Mouse (Mus musculus) forebrain, embryonic 16.5 days (tissue): ENCODE measurements around the gene Kcnq5. TPM values are rescaled to one million over a fixed set of nuclear protein-coding genes. Genes with fewer than 3 reads are reported as not detected.

ENCODE experiments used
- ATAC-seq: fragments of 200-750 bp; cut with Nextera tagmentation; 2 replicates; pipeline ENCODE4 v1.8.0; 2017; ENCODE audit warnings: mild to moderate bottlenecking, moderate library complexity
- H3K27ac ChIP-seq: fragments of 300-500 bp; sonication (generic); 2 replicates; pipeline ENCODE4 v1.5.1; 2014; ENCODE audit warnings: low read length, control low read depth
- H3K27me3 ChIP-seq: fragments of 300-500 bp; sonication (generic); replicated peaks from 2 replicates; pipeline ENCODE4 v1.6.1; 2014; ENCODE audit warnings: low read length; ENCODE audit not compliant: control insufficient read depth, insufficient read depth
- H3K36me3 ChIP-seq: fragments of 300-500 bp; sonication (generic); 2 replicates; pipeline ENCODE4 v1.6.1; 2014; ENCODE audit not compliant: control insufficient read depth, insufficient read depth
- H3K4me1 ChIP-seq: fragments of 300-500 bp; sonication (generic); replicated peaks from 2 replicates; pipeline ENCODE4 v1.6.1; 2014; ENCODE audit warnings: low read length; ENCODE audit not compliant: control insufficient read depth, insufficient read depth
- H3K4me2 ChIP-seq: fragments of 300-500 bp; sonication (generic); 2 replicates; pipeline ENCODE4 v1.6.1; 2014; ENCODE audit warnings: mild to moderate bottlenecking, low read length, control low read depth
- H3K4me3 ChIP-seq: fragments of 300-500 bp; sonication (generic); replicated peaks from 2 replicates; pipeline ENCODE4 v1.5.1; 2014; ENCODE audit warnings: mild to moderate bottlenecking, low read length, control low read depth
- H3K9ac ChIP-seq: fragments of 300-500 bp; sonication (generic); replicated peaks from 2 replicates; pipeline ENCODE4 v1.6.1; 2014; ENCODE audit warnings: low read depth, low read length, control low read depth
- H3K9me3 ChIP-seq: fragments of 300-500 bp; sonication (generic); 2 replicates; pipeline ENCODE4 v1.6.1; 2016; ENCODE audit warnings: low read length; ENCODE audit not compliant: control insufficient read depth
- WGBS: fragments of 180-500 bp; shearing (Covaris S2); extraction: QIAGEN DNeasy Blood & Tissue Kit; methylation state at CpG from one replicate; pipeline ENCODE4 v1.1.7; 2014; 5-methylcytosine and 5-hydroxymethylcytosine counted together
- polyA plus RNA-seq: library from polyadenylated mRNA; unstranded; fragments of >200 nt; fragmentation: Nextera tagmentation; extraction: Ambion mirVana; gene quantifications from 2 replicates; pipeline ENCODE4 v1.2.1, GENCODE M21; 2015

Kcnq5 gene
- polyA plus RNA-seq, 1 experiment from 2014 or later, result 3.8 TPM

GRCm38 (mm10) chr1:21448227-21448626, 513.5 kb downstream of the Kcnq5 start:
- Histone ChIP-seq H3K27ac (no peak overlapping the region), H3K4me1 (no peaks in the 10 kb centered on the region), H3K27me3 (no peaks in the 10 kb centered on the region), H3K4me2 (no peak overlapping the region), H3K9me3 (no peaks in the 10 kb centered on the region), H3K9ac (no peak overlapping the region), H3K4me3 (no peak overlapping the region), H3K36me3 (no peaks in the 10 kb centered on the region)
- WGBS, result 82% methylated on average over 2 of the region's 2 CpGs
- no peak for ATAC-seq

DNA sequence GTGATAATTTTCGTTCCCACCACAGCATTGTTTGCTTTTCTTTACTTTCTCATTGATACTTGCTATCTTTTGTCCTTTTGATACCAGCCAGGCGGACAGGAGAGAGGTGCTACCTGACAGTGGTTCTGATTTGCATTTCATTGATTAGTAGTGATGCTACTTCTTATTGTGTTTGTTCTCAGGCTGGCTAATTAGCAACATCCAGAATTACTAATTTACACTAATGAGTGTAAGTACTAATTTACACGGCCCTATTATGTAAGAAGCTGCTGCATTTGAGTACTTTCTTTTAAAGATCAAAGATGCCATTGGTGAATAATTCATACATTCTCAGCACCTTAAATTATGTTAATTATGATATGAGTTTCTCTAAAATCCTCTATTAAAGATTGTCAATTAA, 525.0 kb downstream of the Kcnq5 start:
- Histone ChIP-seq H3K27ac (no peak overlapping the region), H3K9ac (no peak overlapping the region), H3K9me3 (no peaks in the 10 kb centered on the region), H3K4me2 (no peak overlapping the region), H3K4me3 (no peak overlapping the region), H3K4me1 (no peaks in the 10 kb centered on the region), H3K27me3 (no peaks in the 10 kb centered on the region), H3K36me3 (no peaks in the 10 kb centered on the region)
- 23% methylated on average over 3 of the region's 3 CpGs for WGBS
- ATAC-seq, result peak; percentile 40; the same call in 1 of the 2 replicates

GRCm38 (mm10) chr1:21434853-21435252, 526.9 kb downstream of the Kcnq5 start:
- H3K4me2 ChIP-seq, result no peak overlapping the region
- no peaks in the 10 kb centered on the region for H3K4me1 ChIP-seq
- no peaks in the 10 kb centered on the region for H3K27me3 ChIP-seq
- no peak overlapping the region for H3K9ac ChIP-seq
- H3K27ac ChIP-seq, result no peak overlapping the region
- WGBS, result 32% methylated on average over 3 of the region's 3 CpGs
- H3K4me3 ChIP-seq, result no peak overlapping the region
- no peaks in the 10 kb centered on the region for H3K9me3 ChIP-seq
- H3K36me3 ChIP-seq, result no peaks in the 10 kb centered on the region
- ATAC-seq, result peak; percentile 79

DNA sequence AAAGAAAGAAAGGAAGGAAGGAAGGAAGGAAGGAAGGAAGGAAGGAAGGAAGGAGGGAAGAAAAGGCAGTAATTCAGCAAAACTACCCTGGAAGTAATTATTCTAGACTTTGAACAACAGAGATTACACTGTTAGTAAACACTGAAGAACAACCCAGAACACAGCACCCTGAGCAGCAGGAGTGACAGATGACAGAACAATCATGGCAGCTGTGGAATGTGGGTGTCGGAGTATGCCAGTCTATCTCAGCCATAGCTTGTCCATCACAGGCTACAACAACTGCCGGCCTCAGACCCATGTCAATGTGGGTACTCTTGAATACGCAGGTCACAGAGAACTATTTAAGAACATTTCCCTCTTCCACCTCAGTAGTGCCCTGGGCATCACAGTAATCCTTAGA, 530.1 kb downstream of the Kcnq5 start:
- no peak overlapping the region for H3K27ac ChIP-seq
- no peaks in the 10 kb centered on the region for H3K27me3 ChIP-seq
- H3K9ac ChIP-seq, result no peak overlapping the region
- WGBS, result 84% methylated on average over 3 of the region's 3 CpGs
- H3K36me3 ChIP-seq, result no peaks in the 10 kb centered on the region
- no peaks in the 10 kb centered on the region for H3K9me3 ChIP-seq
- ATAC-seq, result no peak
- no peaks in the 10 kb centered on the region for H3K4me1 ChIP-seq
- H3K4me2 ChIP-seq, result no peak overlapping the region
- no peak overlapping the region for H3K4me3 ChIP-seq

DNA sequence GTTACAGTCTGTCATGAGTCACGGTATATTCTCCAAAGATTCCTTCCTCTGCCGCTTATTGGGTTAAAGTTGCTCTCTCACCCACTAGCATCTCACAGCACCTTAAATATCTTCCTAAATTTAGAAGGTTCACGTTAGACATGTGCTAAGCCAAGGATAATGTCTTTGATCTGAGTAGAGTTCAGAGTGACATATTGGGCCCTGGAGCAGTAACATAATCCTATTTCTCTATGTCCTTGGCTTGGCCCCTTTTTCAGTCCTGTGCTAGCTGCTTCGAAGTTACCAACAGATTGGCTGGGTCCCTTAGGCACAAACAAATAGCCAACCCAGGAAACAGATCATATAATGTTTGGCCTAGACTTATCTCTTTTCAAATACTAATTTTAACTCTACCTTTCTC, 533.7 kb downstream of the Kcnq5 start:
- H3K4me1 ChIP-seq, result no peaks in the 10 kb centered on the region
- H3K36me3 ChIP-seq, result no peaks in the 10 kb centered on the region
- H3K4me2 ChIP-seq, result no peak overlapping the region
- no peak overlapping the region for H3K27ac ChIP-seq
- WGBS, result 87% methylated on average over 4 of the region's 4 CpGs
- H3K9ac ChIP-seq, result no peak overlapping the region
- H3K4me3 ChIP-seq, result no peak overlapping the region
- ATAC-seq, result no peak
- no peaks in the 10 kb centered on the region for H3K27me3 ChIP-seq
- no peaks in the 10 kb centered on the region for H3K9me3 ChIP-seq

DNA sequence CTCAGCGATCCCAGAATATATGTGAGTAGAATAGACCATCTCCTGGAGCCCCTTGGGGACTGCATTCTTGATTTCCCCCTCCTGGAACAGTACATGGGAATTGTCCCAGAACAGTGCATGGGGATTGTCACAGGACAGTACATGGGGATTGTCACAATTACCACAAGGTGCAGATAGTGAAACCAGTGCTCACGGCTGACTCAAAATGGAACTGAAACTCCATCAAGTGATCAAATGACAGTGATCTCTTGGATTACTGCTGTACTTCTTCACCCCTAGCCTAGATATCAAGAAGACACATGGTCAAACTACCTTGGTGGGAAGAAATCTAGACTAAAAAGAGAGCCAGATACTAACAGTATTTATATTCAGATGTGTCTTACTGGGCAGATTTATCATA, 536.1 kb downstream of the Kcnq5 start:
- no peak for ATAC-seq
- Histone ChIP-seq H3K4me1 (no peaks in the 10 kb centered on the region), H3K27ac (no peak overlapping the region), H3K9me3 (no peaks in the 10 kb centered on the region), H3K36me3 (no peaks in the 10 kb centered on the region), H3K27me3 (no peaks in the 10 kb centered on the region), H3K4me3 (no peak overlapping the region), H3K9ac (no peak overlapping the region), H3K4me2 (no peak overlapping the region)
- WGBS, result 88% methylated on average over 2 of the region's 2 CpGs

GRCm38 (mm10) chr1:21419370-21419769, 542.4 kb downstream of the Kcnq5 start:
- Histone ChIP-seq H3K4me3 (no peak overlapping the region), H3K4me2 (no peak overlapping the region)
- ATAC-seq, result peak; percentile 27; the same call in 1 of the 2 replicates

GRCm38 (mm10) chr1:21412197-21412555, 549.6 kb downstream of the Kcnq5 start:
- no peak for ATAC-seq
- peak overlapping the region; percentile 7 for H3K27ac ChIP-seq

More at GRCm38 (mm10) chr1:21419370-21419769, 542.4 kb downstream of the Kcnq5 start:
- Histone ChIP-seq H3K27me3 (no peaks in the 10 kb centered on the region), H3K4me1 (no peaks in the 10 kb centered on the region; the same call in 1 of the 2 replicates), H3K36me3 (no peaks in the 10 kb centered on the region), H3K27ac (no peak overlapping the region), H3K9me3 (no peaks in the 10 kb centered on the region), H3K9ac (no peak overlapping the region)

DNA sequence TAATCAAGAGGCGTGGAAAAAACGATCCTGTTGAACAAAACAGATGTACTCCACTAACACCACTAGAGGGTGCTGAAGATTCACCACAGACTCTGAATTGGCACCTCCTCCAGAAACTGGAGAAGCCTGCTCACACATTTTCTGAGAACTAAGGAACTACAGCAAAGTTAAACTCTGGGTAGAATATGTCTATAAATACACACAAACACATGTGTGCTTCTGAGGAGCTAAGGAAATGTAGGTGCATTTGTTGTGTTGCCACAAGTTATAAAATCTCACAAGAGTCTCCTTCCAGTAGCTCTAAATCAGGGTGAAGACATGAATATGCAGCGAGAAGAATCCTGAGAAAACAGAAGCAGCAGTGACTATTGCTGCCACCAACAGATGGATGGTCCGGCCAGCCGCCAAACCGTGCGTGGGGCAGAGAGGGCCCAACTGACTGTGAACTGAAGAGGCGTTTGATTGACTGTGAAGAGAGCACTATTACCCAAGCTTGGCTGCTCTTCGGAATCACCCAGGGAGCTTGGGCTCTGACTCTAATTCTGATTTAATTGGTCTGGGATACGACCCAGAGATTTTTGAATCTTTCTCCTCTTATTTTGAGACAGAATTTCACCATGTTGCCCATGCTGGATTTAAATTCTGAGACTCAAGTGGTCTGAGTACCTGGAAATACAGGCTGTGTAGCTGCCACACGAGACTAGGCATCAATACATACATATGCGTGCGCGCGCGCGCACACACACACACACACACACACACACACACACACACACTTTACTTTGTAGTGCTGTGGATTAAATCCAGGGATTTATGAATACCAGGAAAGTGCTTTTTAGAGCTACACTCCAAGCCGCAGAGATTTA, 550.2 kb downstream of the Kcnq5 start:
- Histone ChIP-seq H3K9ac (no peak overlapping the region), H3K27me3 (no peaks in the 10 kb centered on the region), H3K4me3 (no peak overlapping the region), H3K4me1 (peaks cover 11% of the 10 kb centered on the region), H3K36me3 (no peaks in the 10 kb centered on the region), H3K27ac (peak overlapping the region; percentile 34), H3K9me3 (no peaks in the 10 kb centered on the region), H3K4me2 (peak overlapping the region; percentile 29)
- ATAC-seq, result peak; percentile 96
- WGBS, result 39% methylated on average over 18 of the region's 18 CpGs

More at GRCm38 (mm10) chr1:21412197-21412555, 549.6 kb downstream of the Kcnq5 start:
- WGBS, result 80% methylated on average over 2 of the region's 2 CpGs
- Histone ChIP-seq H3K9ac (no peak overlapping the region), H3K4me2 (no peak overlapping the region), H3K9me3 (no peaks in the 10 kb centered on the region), H3K4me3 (no peak overlapping the region), H3K36me3 (no peaks in the 10 kb centered on the region), H3K27me3 (no peaks in the 10 kb centered on the region), H3K4me1 (peaks cover 11% of the 10 kb centered on the region)
